Mouse (Mus musculus) kidney, postnatal 25 days (tissue): ENCODE measurements around the gene C2cd2.

ENCODE experiments used
- DNase-seq, 2 experiments: peaks; one replicate each; pipeline ENCODE4 v3.0.0; 2021; ENCODE audit warnings: mixed read lengths in 2 of 2

The C2cd2 gene

DNA sequence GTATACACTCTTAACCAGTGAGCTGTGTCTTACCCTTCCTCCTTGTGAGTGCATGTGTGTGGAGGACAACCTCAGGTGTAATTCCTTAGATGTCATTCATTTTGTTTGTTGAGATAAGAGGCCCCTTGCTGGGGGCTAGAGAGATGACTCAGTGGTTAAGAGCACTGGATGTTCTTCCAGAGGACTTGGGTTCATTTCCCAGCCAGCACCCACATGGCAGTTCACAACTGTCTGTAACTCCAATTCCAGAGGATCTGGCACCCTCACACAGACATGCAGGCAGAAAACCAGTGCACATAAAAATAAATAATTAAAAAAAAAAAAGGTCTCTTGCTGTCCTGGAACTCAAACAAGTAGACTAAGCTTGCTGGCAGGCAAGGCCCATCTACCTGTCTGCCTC is 20.6 kb downstream of the C2cd2 start:
- no peak for DNase-seq

- DNase-seq: no peak
These were observed 21.9 kb downstream of the C2cd2 start for GRCm38 (mm10) chr16:97940471-97940973.

GRCm38 (mm10) chr16:97935815-97936214 is 26.6 kb downstream of the C2cd2 start:
- DNase-seq: no peak

- DNase-seq: peak; percentile 36 to 51
These were observed 32.2 kb downstream of the C2cd2 start for GRCm38 (mm10) chr16:97930231-97930630.

DNA sequence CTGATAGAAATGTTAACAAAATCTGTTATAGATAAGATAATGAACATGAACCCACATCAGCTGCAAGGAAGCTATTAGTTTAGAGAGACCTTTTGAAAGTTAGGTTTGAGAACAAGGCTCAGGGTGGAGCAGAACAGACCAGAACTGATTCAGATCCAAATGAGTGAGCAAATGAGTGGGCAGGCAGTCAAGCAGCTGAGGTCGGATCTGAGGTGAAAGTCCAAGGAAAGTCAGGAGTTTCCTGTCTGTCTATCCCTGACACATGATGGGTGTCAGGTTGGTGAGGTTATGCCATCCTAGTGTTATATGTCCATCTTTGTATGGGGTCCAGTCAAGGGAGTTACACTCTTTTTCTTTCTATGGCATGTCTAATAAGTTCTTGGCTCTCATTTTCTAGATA is 32.9 kb downstream of the C2cd2 start:
- peak; percentile 51 to 70 for DNase-seq

DNA sequence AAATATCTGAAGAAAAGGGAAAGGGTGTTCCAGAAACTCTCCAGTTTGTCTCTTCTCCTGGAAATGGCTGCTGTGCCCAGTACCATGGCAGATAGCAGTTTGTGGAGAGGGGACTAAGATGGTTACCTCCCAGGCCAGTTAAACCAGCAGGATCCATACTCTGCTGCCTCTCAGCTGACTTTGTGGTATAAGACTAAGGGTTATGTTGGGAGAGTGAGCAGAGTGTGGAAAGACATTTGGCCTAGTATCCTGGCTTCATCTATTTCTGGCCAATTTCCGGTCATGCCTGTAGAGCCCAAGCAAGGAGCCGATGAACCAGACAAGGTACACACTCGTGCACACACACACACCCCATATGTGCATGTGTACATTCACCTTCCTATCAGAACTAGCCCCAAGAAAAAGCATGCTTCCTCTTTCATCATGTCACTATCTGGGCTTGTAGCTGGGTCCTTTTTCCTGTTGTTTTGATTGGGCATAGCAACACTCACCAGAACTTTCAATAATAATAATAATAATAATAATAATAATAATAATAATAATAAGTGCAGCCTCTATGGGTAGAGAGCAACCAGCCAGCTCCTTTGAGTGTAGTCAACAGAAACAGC is 35.0 kb downstream of the C2cd2 start:
- no peak for DNase-seq

DNA sequence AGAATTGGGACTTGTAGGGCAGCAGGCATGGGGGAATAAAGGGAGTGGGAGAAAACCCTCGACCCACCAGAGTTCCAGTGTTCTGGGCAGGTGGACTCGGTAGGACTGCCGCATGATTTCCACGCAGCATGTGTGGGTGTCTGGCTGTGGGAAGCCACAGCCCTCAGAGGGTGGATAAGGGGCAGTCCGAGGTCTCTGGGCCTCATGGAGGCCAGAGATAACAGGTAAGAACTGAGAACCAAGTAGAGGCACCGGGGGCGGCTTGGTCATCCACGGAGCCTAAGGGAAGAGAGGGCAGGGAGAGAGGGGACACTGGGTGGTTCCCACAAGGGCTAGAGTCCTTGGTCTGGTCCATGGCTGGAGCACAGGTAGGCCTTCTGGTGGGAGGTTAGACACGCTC is 36.0 kb downstream of the C2cd2 start:
- DNase-seq: no peak

- no peak for DNase-seq
These were observed 36.6 kb downstream of the C2cd2 start for GRCm38 (mm10) chr16:97925760-97926159.

DNA sequence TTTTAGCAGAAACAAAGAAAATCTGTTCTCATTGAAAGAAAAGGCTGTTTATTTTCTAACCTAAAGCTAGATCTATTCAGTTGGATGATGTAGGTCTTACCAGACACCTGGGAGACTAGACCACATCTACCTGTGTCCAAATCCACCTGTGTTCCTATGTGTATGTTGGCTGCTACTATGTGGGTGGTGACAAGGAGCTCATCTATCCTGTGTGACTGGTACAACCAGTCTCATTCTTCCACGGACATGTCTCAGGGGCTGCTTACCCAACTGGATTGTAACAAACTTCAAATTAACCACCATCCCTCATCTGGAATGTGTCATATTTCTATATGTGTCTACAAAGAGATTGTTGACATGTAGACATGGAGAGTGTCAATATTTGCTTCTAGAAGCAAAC is 38.7 kb downstream of the C2cd2 start:
- DNase-seq: no peak

DNA sequence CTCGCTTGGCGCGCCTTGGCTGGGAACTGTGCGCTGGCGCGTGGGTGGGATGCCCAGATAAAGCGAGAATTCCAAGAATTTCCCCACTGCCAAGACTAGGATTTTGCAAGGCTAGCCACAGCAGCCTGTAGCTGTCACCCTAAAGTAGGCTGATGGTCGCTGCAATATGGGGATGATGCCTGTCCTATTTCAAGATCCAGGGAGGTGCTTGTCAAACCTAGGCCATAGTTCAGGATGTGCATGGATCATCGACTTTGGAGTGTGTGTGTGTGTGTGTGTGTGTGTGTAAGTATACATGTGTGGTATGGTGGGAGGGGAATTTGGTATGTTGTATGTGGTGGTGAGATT is 39.6 kb downstream of the C2cd2 start:
- no peak for DNase-seq

DNA sequence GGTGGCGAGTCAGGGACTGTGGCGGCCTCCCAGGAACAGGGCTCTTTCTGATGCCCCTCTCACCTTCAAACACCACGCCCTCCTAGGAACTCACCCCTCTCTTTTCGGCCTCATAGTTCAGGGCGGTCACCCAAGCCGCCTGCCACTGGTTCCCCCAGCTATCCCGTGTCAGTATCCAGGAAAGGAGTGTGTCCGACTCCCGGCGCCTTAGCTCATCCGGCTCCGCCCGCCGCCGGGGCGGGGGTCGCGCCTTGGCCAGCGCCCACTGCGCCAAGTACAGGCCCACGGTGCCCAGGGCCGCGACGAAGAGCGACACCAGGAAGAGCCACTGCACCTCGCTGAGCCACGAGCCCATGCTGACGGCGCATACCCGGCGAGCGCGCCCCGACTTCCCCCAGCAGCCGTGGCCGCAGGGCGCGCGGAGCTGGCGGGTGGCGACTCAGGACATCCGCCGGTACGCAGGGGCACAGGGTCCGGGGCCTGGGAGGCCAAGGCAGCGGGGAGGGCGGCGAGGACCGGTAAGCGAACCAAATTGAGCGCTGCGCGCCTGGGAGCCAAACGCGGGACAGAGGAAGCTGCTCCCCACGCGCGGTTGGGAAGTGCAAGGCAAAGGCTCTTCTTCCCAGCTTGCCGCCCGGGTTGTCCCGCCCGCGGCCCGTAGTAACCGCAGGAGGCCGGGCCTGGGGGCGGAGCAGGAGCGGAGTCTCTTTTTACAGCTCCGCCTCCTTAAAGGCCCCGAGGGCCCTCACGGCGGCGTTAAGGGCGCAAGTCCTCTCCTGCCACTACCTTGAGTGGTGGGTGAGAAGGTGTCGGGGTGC is 40.2 kb downstream of the C2cd2 start:
- peak; percentile 91 to 95 for DNase-seq

GRCm38 (mm10) chr16:97920621-97921020 is 41.8 kb downstream of the C2cd2 start:
- no peak for DNase-seq

DNA sequence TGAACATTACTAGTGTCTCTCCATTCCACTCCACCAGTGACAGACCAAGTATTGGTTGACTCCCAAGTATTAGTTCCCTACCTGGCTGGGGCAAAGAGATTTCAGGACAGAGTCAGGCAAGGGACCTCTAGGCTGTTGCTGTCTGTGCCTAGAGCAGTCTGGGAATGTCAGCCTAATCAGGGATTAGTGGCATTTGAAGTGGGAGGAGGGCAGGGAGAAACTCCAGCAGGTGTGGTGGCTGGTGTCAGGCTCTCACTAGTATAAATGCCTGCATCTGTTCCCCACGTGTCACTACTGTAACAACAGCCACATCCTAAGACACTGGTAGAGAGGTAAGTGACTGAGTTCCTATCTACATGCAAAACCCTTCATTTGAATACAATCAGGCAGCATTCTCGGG is 42.6 kb downstream of the C2cd2 start:
- DNase-seq: no peak

- DNase-seq: peak in 1 of 2 experiments; percentile 9
These were observed 49.5 kb downstream of the C2cd2 start for GRCm38 (mm10) chr16:97912873-97913272.

DNA sequence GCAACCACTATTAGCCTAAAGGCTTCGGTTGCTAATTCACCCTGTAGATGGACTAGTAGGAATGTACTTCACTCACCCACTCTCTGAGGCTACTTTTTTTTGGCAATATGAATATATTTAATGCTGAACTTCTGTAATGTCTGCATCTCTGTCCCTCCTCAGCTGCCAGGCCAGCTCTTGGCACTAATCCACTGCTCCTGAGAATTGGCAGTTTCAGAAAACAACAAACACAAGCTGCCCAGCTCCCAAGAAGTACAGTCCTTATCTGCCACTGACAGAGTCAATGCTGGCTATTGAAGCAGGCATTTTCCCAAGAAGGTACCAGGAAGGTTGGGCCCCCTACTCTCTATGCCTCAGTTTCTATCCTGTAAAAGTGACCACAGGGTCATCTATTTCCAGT is 53.0 kb downstream of the C2cd2 start:
- no peak for DNase-seq

- DNase-seq: no peak
These were observed 54.9 kb downstream of the C2cd2 start for GRCm38 (mm10) chr16:97907496-97907895.

- no peak for DNase-seq
These were observed 56.1 kb downstream of the C2cd2 start for GRCm38 (mm10) chr16:97906337-97906736.

DNA sequence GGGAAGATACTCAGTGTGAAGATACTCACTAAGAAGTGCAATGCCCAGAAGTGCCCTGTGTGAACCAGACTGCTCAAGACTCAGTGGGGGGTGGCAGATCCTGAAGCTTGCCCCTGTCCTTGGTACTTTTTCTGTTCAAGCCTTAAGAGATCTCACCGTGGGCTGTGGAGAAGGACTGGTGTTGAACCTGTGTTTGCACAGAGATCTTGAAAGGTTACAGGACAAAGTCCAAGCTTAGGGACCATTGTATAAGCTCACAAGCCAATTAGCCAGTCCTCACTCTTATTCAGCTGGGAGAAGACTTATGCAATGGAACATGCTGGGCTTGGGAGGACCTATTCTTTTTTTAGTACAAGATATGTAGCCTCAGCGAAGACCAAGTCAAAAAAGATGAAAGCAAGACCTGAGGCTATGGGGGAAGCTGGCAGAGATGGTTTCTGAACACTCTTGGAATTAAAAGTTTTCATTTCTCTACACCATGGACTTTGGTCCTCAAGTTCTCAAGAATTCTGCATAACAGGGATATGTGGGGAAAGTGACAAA is 56.9 kb downstream of the C2cd2 start:
- DNase-seq: no peak

- DNase-seq: no peak
These were observed 58.4 kb downstream of the C2cd2 start for GRCm38 (mm10) chr16:97904035-97904434.

GRCm38 (mm10) chr16:97897346-97898024 is 64.9 kb downstream of the C2cd2 start:
- DNase-seq: peak; percentile 62 to 80

GRCm38 (mm10) chr16:97887762-97888161 is 74.6 kb downstream of the C2cd2 start:
- no peak for DNase-seq

DNA sequence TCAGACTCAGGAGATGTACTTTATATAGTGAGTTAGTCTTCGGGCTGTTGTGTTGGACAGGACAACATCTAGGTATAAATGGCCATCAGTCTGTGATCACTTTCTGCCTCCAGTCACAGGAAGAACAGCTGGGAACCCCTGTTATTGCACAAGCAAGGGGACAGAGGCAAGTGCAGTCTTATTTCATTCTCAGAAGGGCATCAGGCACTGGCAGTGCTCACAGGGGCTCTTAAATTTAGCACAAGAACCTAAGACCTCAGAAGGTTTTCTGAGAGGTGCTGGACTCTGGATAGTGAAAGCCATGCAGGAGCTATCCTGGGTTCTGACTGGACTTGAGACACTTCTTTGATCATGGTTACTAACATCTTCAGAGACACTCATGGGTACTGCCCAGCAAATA is 78.7 kb downstream of the C2cd2 start:
- DNase-seq: no peak

GRCm38 (mm10) chr16:97882891-97883290 is 79.5 kb downstream of the C2cd2 start:
- peak; percentile 28 to 51 for DNase-seq

DNA sequence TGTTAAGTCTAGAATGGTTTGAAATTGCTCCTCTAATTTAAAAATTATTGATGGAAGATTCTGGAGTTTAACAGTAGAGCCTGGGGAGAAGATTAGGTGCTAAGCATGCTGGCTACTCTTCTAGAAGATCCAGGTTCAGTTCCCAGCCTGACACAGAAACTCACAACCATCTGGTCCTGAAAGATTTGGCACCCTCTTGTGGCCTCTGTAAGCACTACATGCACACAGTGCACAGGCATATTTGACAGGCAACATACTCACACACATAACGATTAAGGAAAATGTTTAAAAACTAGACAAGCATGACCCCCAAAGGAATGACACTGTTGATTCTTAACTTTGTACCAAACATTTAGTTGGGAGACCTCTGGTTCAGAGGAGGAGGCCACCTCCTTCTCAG is 83.3 kb downstream of the C2cd2 start:
- DNase-seq: peak; percentile 63 to 81
